Mouse (Mus musculus): ENCODE measurements at regions not wholly inside any gene's neighbourhood (a gene's known extent, or its start where the extent isn't known, plus 50 kb on each side); places are given as distances from the start of the nearest gene placed in this dataset.

- Histone ChIP-seq H3K27ac (ENCODE audit: low read length) (no peak overlapping the region), H3K36me3 (ENCODE audit: insufficient read depth, low read length) (no peaks in the 10 kb centered on the region), H3K9ac (replicated peaks; ENCODE audit: low read depth) (no peak overlapping the region), H3K9me3 (ENCODE audit: low read length) (no peaks in the 10 kb centered on the region), H3K4me2 (replicated peaks; ENCODE audit: low read depth, low read length) (peak overlapping the region; percentile 36; the same call in 1 of the 2 replicates), H3K27me3 (replicated peaks; ENCODE audit: insufficient read depth, low read length) (no peaks in the 10 kb centered on the region), H3K4me3 (ENCODE audit: low read depth, low read length) (no peak overlapping the region), H3K4me1 (ENCODE audit: insufficient read depth, low read depth, low read length) (no peaks in the 10 kb centered on the region)
- ATAC-seq (no peak), DNase-seq (ENCODE audit: low spot score) (peak; percentile 14)
- WGBS = 34% methylated on average over 12 of the region's 12 CpGs
- TF ChIP-seq EP300 (IDR thresholded peaks at IDR 0.05) (no peak), CTCF (IDR thresholded peaks at IDR 0.05) (no peak)
Measured at GRCm38 (mm10) chr10:97035371-97035786, 418.6 kb downstream of the Btg1 start.

- Histone ChIP-seq H3K27me3 (replicated peaks; ENCODE audit: insufficient read depth, low read length) (no peaks in the 10 kb centered on the region), H3K4me1 (ENCODE audit: insufficient read depth, low read depth, low read length) (no peaks in the 10 kb centered on the region), H3K27ac (ENCODE audit: low read length) (no peak overlapping the region), H3K9ac (replicated peaks; ENCODE audit: low read depth) (no peak overlapping the region), H3K9me3 (ENCODE audit: low read length) (no peaks in the 10 kb centered on the region), H3K36me3 (ENCODE audit: insufficient read depth, low read length) (no peaks in the 10 kb centered on the region), H3K4me2 (replicated peaks; ENCODE audit: low read depth, low read length) (no peak overlapping the region), H3K4me3 (ENCODE audit: low read depth, low read length) (no peak overlapping the region)
- ATAC-seq (no peak), DNase-seq (ENCODE audit: low spot score) (no peak)
- 56% methylated on average over 4 of the region's 4 CpGs for WGBS
- no peak for TF ChIP-seq EP300 (IDR thresholded peaks at IDR 0.05)
- no peak for TF ChIP-seq CTCF (IDR thresholded peaks at IDR 0.05)
Measured at GRCm38 (mm10) chr10:97038025-97038424, 421.2 kb downstream of the Btg1 start.

GRCm38 (mm10) chr10:97047566-97047965 is 430.8 kb downstream of the Btg1 start:
- no peak overlapping the region for H3K4me2 ChIP-seq (replicated peaks; ENCODE audit: low read depth, low read length)
- no peak overlapping the region for H3K4me3 ChIP-seq (ENCODE audit: low read depth, low read length)
- H3K9ac ChIP-seq (replicated peaks; ENCODE audit: low read depth) = no peak overlapping the region
- ATAC-seq (no peak), DNase-seq (ENCODE audit: low spot score) (no peak)
- H3K4me1 ChIP-seq (ENCODE audit: insufficient read depth, low read depth, low read length) = no peaks in the 10 kb centered on the region
- WGBS = 87% methylated on average over 2 of the region's 2 CpGs
- no peaks in the 10 kb centered on the region for H3K36me3 ChIP-seq (ENCODE audit: insufficient read depth, low read length)
- TF ChIP-seq EP300 (IDR thresholded peaks at IDR 0.05) (no peak), CTCF (IDR thresholded peaks at IDR 0.05) (no peak)
- H3K9me3 ChIP-seq (ENCODE audit: low read length) = no peaks in the 10 kb centered on the region
- H3K27me3 ChIP-seq (replicated peaks; ENCODE audit: insufficient read depth, low read length) = no peaks in the 10 kb centered on the region
- H3K27ac ChIP-seq (ENCODE audit: low read length) = no peak overlapping the region

GRCm38 (mm10) chr10:97047996-97048395 is 431.2 kb downstream of the Btg1 start:
- TF ChIP-seq EP300 (IDR thresholded peaks at IDR 0.05) = no peak
- TF ChIP-seq CTCF (IDR thresholded peaks at IDR 0.05) = no peak
- WGBS = 69% methylated on average over 2 of the region's 2 CpGs
- no peaks in the 10 kb centered on the region for H3K9me3 ChIP-seq (ENCODE audit: low read length)
- no peak overlapping the region for H3K4me3 ChIP-seq (ENCODE audit: low read depth, low read length)
- no peak for DNase-seq (ENCODE audit: low spot score)
- no peaks in the 10 kb centered on the region for H3K4me1 ChIP-seq (ENCODE audit: insufficient read depth, low read depth, low read length)
- H3K27me3 ChIP-seq (replicated peaks; ENCODE audit: insufficient read depth, low read length) = no peaks in the 10 kb centered on the region
- no peaks in the 10 kb centered on the region for H3K36me3 ChIP-seq (ENCODE audit: insufficient read depth, low read length)
- no peak overlapping the region for H3K4me2 ChIP-seq (replicated peaks; ENCODE audit: low read depth, low read length)
- no peak for ATAC-seq
- H3K9ac ChIP-seq (replicated peaks; ENCODE audit: low read depth) = no peak overlapping the region
- H3K27ac ChIP-seq (ENCODE audit: low read length) = no peak overlapping the region

- no peaks in the 10 kb centered on the region for H3K27me3 ChIP-seq (replicated peaks; ENCODE audit: insufficient read depth, low read length)
- DNase-seq (ENCODE audit: low spot score) (no peak), ATAC-seq (no peak)
- H3K9me3 ChIP-seq (ENCODE audit: low read length) = no peaks in the 10 kb centered on the region
- H3K27ac ChIP-seq (ENCODE audit: low read length) = no peak overlapping the region
- no peak for TF ChIP-seq EP300 (IDR thresholded peaks at IDR 0.05)
- TF ChIP-seq CTCF (IDR thresholded peaks at IDR 0.05) = no peak
- H3K9ac ChIP-seq (replicated peaks; ENCODE audit: low read depth) = no peak overlapping the region
- H3K4me3 ChIP-seq (ENCODE audit: low read depth, low read length) = no peak overlapping the region
- WGBS = 85% methylated on average over 3 of the region's 3 CpGs
- no peaks in the 10 kb centered on the region for H3K4me1 ChIP-seq (ENCODE audit: insufficient read depth, low read depth, low read length)
- H3K36me3 ChIP-seq (ENCODE audit: insufficient read depth, low read length) = no peaks in the 10 kb centered on the region
- H3K4me2 ChIP-seq (replicated peaks; ENCODE audit: low read depth, low read length) = no peak overlapping the region
Measured at GRCm38 (mm10) chr10:97054472-97054871, 424.9 kb upstream of the Dcn start.

GRCm38 (mm10) chr10:97061961-97062360 is 417.4 kb upstream of the Dcn start:
- no peaks in the 10 kb centered on the region for H3K9me3 ChIP-seq (ENCODE audit: low read length)
- H3K4me3 ChIP-seq (ENCODE audit: low read depth, low read length) = no peak overlapping the region
- TF ChIP-seq EP300 (IDR thresholded peaks at IDR 0.05) (no peak), CTCF (IDR thresholded peaks at IDR 0.05) (no peak)
- no peaks in the 10 kb centered on the region for H3K27me3 ChIP-seq (replicated peaks; ENCODE audit: insufficient read depth, low read length)
- H3K27ac ChIP-seq (ENCODE audit: low read length) = no peak overlapping the region
- no peak for DNase-seq (ENCODE audit: low spot score)
- H3K4me2 ChIP-seq (replicated peaks; ENCODE audit: low read depth, low read length) = no peak overlapping the region
- no peak for ATAC-seq
- no peaks in the 10 kb centered on the region; the same call in 1 of the 2 replicates for H3K4me1 ChIP-seq (ENCODE audit: insufficient read depth, low read depth, low read length)
- H3K36me3 ChIP-seq (ENCODE audit: insufficient read depth, low read length) = no peaks in the 10 kb centered on the region
- 84% methylated on average over 3 of the region's 3 CpGs for WGBS
- H3K9ac ChIP-seq (replicated peaks; ENCODE audit: low read depth) = no peak overlapping the region

GRCm38 (mm10) chr10:97064546-97064945 is 414.9 kb upstream of the Dcn start:
- no peak for TF ChIP-seq CTCF (IDR thresholded peaks at IDR 0.05)
- no peak for TF ChIP-seq EP300 (IDR thresholded peaks at IDR 0.05)
- DNase-seq (ENCODE audit: low spot score) (no peak), ATAC-seq (no peak)
- Histone ChIP-seq H3K27me3 (replicated peaks; ENCODE audit: insufficient read depth, low read length) (no peaks in the 10 kb centered on the region), H3K4me1 (ENCODE audit: insufficient read depth, low read depth, low read length) (no peaks in the 10 kb centered on the region; the same call in 1 of the 2 replicates), H3K9me3 (ENCODE audit: low read length) (no peaks in the 10 kb centered on the region), H3K36me3 (ENCODE audit: insufficient read depth, low read length) (no peaks in the 10 kb centered on the region), H3K4me2 (replicated peaks; ENCODE audit: low read depth, low read length) (no peak overlapping the region), H3K9ac (replicated peaks; ENCODE audit: low read depth) (no peak overlapping the region), H3K4me3 (ENCODE audit: low read depth, low read length) (no peak overlapping the region), H3K27ac (ENCODE audit: low read length) (no peak overlapping the region)
